Mouse (Mus musculus) megakaryocyte-erythroid progenitor cell, adult 5-6 weeks (primary cell): ENCODE measurements around the gene Gm5155. TPM values are rescaled to one million over a fixed set of nuclear protein-coding genes. Genes with fewer than 3 reads are reported as not detected.
"Not testable (repeated sequence)": the region's sequence is repeated elsewhere in the genome, so short reads cannot be mapped to it uniquely, and the experiment has no call there.

ENCODE experiments used
- ATAC-seq: replicated peaks from 2 replicates; pipeline ENCODE4 v1.8.0; 2016; ENCODE audit warnings: mild to moderate bottlenecking, inconsistent platforms; ENCODE audit not compliant: severe bottlenecking, poor library complexity, low FRiP score, low TSS enrichment
- total RNA-seq, 2 experiments: library from RNA; stranded (forward) in 1 of 2; stranded (reverse) in 1 of 2; fragments of 200-1000, 215-1000 nt in 1 of 2; fragments of >200 nt in 1 of 2; fragmentation: Nextera tagmentation in 1 of 2; gene quantifications; 2 replicates each; pipeline ENCODE4 v1.2.3; 2014 to 2017

The Gm5155 gene
- total RNA-seq (2014; fragmentation: Nextera tagmentation), result not detected in 2 replicates
- not detected in 2 replicates for total RNA-seq (2017)

GRCm38 (mm10) chr7:17871467-17871866, at the start of gene Gm5155:
TSS of gene Gm5155 (plus strand) at chr7:17871767.
- ATAC-seq, result no peak

GRCm38 (mm10) chr7:17870776-17871175, 791 bp upstream of the Gm5155 start:
- ATAC-seq, result no peak

DNA sequence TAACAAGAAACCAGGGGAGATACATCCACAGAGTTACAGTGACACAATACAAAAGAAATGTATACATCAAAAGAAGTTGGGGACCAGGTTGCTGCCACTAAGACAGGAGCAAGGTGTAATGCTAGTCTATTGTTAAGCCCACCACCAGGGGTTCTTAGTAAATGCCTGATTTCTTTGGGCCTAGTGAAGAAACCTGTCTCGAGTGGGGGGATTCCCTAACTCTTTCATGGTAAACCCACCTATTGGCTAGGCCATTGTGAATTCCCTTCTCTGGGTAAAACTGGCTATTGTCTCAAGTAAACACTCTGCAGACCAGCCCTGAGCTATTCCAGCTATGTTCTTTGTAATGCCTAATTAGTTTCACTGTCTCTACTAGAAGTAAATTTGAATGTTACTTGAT, 23.8 kb downstream of the Gm5155 start:
- not testable (repeated sequence) for ATAC-seq

- ATAC-seq, result no peak
These were observed 31.8 kb downstream of the Gm5155 start for GRCm38 (mm10) chr7:17903146-17903915.

Other genes with a start within 250 kb of the Gm5155 start
- not detected in 2 replicates for gene Ceacam5, start 158.5 kb upstream of the Gm5155 start, total RNA-seq (2014; fragmentation: Nextera tagmentation)
- gene Ceacam5, start 158.5 kb upstream of the Gm5155 start, total RNA-seq (2017), result not detected in 2 replicates
- not detected in 2 replicates for gene Ceacam14, start 59.1 kb upstream of the Gm5155 start, total RNA-seq (2014; fragmentation: Nextera tagmentation)
- not detected in 2 replicates for gene Ceacam14, start 59.1 kb upstream of the Gm5155 start, total RNA-seq (2017)
- gene Ceacam11, start 100.4 kb downstream of the Gm5155 start, total RNA-seq (2014; fragmentation: Nextera tagmentation), result not detected in 2 replicates
- not detected in 2 replicates for gene Ceacam11, start 100.4 kb downstream of the Gm5155 start, total RNA-seq (2017)
- gene Ceacam13, start 138.1 kb downstream of the Gm5155 start, total RNA-seq (2014; fragmentation: Nextera tagmentation), result not detected in 2 replicates
- not detected in 2 replicates for gene Ceacam13, start 138.1 kb downstream of the Gm5155 start, total RNA-seq (2017)
- gene Ceacam12, start 194.2 kb downstream of the Gm5155 start, total RNA-seq (2014; fragmentation: Nextera tagmentation), result not detected in 2 replicates
- not detected in 2 replicates for gene Ceacam12, start 194.2 kb downstream of the Gm5155 start, total RNA-seq (2017)